Mouse (Mus musculus) lung, embryonic 16.5 days (tissue): ENCODE measurements around the gene Dpp6. TPM values are rescaled to one million over a fixed set of nuclear protein-coding genes. Genes with fewer than 3 reads are reported as not detected.

Experiments
- ATAC-seq: fragments of 200-750 bp; cut with Nextera tagmentation; 2 replicates; pipeline ENCODE4 v1.8.0; 2017; ENCODE audit warnings: low read depth, mild to moderate bottlenecking, moderate library complexity
- H3K27ac ChIP-seq: fragments of 300-500 bp; sonication (generic); 2 replicates; pipeline ENCODE4 v1.5.1; 2014; ENCODE audit warnings: mild to moderate bottlenecking, control low read depth, low read length
- H3K27me3 ChIP-seq: fragments of 300-500 bp; sonication (generic); 2 replicates; pipeline ENCODE4 v1.6.1; 2014; ENCODE audit warnings: low read depth, low read length, mixed read lengths; ENCODE audit not compliant: control insufficient read depth, insufficient read depth
- H3K36me3 ChIP-seq: fragments of 300-500 bp; sonication (generic); 2 replicates; pipeline ENCODE4 v1.6.1; 2014; ENCODE audit warnings: low read length; ENCODE audit not compliant: control insufficient read depth, insufficient read depth
- H3K4me1 ChIP-seq: fragments of 300-500 bp; sonication (generic); replicated peaks from 2 replicates; pipeline ENCODE4 v1.6.1; 2014; ENCODE audit warnings: low read length, mixed read lengths; ENCODE audit not compliant: control insufficient read depth, insufficient read depth
- H3K4me2 ChIP-seq: fragments of 300-500 bp; sonication (generic); 2 replicates; pipeline ENCODE4 v1.6.1; 2014; ENCODE audit warnings: low read depth, low read length, control low read depth
- H3K4me3 ChIP-seq: fragments of 300-500 bp; sonication (generic); 2 replicates; pipeline ENCODE4 v1.5.1; 2014; ENCODE audit warnings: mild to moderate bottlenecking, low read length, control low read depth
- H3K9ac ChIP-seq: fragments of 300-500 bp; sonication (generic); 2 replicates; pipeline ENCODE4 v1.6.1; 2014; ENCODE audit warnings: low read length, control low read depth
- H3K9me3 ChIP-seq: fragments of 300-500 bp; sonication (generic); 2 replicates; pipeline ENCODE4 v1.6.1; 2016; ENCODE audit warnings: low read length; ENCODE audit not compliant: control insufficient read depth
- WGBS: fragments of 180-500 bp; shearing (Covaris S2); extraction: QIAGEN DNeasy Blood & Tissue Kit; methylation state at CpG from one replicate; pipeline ENCODE4 v1.1.7; 2014; 5-methylcytosine and 5-hydroxymethylcytosine counted together
- polyA plus RNA-seq: library from polyadenylated mRNA; unstranded; fragments of >200 nt; fragmentation: Nextera tagmentation; extraction: Ambion mirVana; gene quantifications from 2 replicates; pipeline ENCODE4 v1.2.1, GENCODE M21; 2015

Dpp6 gene
- polyA plus RNA-seq, 1 experiment from 2014 or later: 0.26 TPM

GRCm38 (mm10) chr5:27732288-27732868, 915.4 kb downstream of the Dpp6 start:
- Histone ChIP-seq H3K9ac (no peak overlapping the region), H3K9me3 (no peaks in the 10 kb centered on the region; the same call in 1 of the 2 replicates), H3K27me3 (no peaks in the 10 kb centered on the region), H3K4me1 (no peaks in the 10 kb centered on the region), H3K36me3 (no peaks in the 10 kb centered on the region), H3K4me3 (no peak overlapping the region), H3K4me2 (no peak overlapping the region), H3K27ac (no peak overlapping the region)
- WGBS: 58% methylated on average over 5 of the region's 5 CpGs
- ATAC-seq: no peak

- no peak overlapping the region for H3K9ac ChIP-seq
- H3K4me1 ChIP-seq: no peaks in the 10 kb centered on the region
- 0 out of 2 replicates have a peak, but pooled peaks cover 7% of the 10 kb centered on the region for H3K36me3 ChIP-seq
- ATAC-seq: peak; percentile 76
- H3K27ac ChIP-seq: no peak overlapping the region
- WGBS: 9% methylated on average over 3 of the region's 3 CpGs
- no peak overlapping the region for H3K4me2 ChIP-seq
- H3K4me3 ChIP-seq: no peak overlapping the region
- no peaks in the 10 kb centered on the region; the same call in 1 of the 2 replicates for H3K9me3 ChIP-seq
- H3K27me3 ChIP-seq: no peaks in the 10 kb centered on the region
Measured at GRCm38 (mm10) chr5:27737168-27737567, 920.2 kb downstream of the Dpp6 start.

GRCm38 (mm10) chr5:27739216-27739615, 922.2 kb downstream of the Dpp6 start:
- WGBS: 76% methylated on average over 6 of the region's 6 CpGs
- no peak overlapping the region for H3K4me2 ChIP-seq
- H3K36me3 ChIP-seq: peaks cover 19% of the 10 kb centered on the region
- no peaks in the 10 kb centered on the region for H3K27me3 ChIP-seq
- no peak overlapping the region for H3K4me3 ChIP-seq
- H3K9me3 ChIP-seq: no peaks in the 10 kb centered on the region; the same call in 1 of the 2 replicates
- no peak overlapping the region for H3K9ac ChIP-seq
- H3K4me1 ChIP-seq: no peaks in the 10 kb centered on the region
- H3K27ac ChIP-seq: no peak overlapping the region
- ATAC-seq: no peak

- no peaks in the 10 kb centered on the region for H3K27me3 ChIP-seq
- H3K4me2 ChIP-seq: no peak overlapping the region
- H3K36me3 ChIP-seq: peaks cover 39% of the 10 kb centered on the region
- 81% methylated on average over 1 of the region's 1 CpGs for WGBS
- no peak for ATAC-seq
- no peak overlapping the region for H3K27ac ChIP-seq
- H3K4me1 ChIP-seq: no peaks in the 10 kb centered on the region
- H3K9me3 ChIP-seq: no peaks in the 10 kb centered on the region
- no peak overlapping the region for H3K9ac ChIP-seq
- H3K4me3 ChIP-seq: no peak overlapping the region
Measured at GRCm38 (mm10) chr5:27744944-27745343, 927.9 kb downstream of the Dpp6 start.

GRCm38 (mm10) chr5:27765780-27766179, 948.8 kb downstream of the Dpp6 start:
- no peak overlapping the region for H3K9ac ChIP-seq
- WGBS: 86% methylated on average over 4 of the region's 4 CpGs
- no peak overlapping the region for H3K4me2 ChIP-seq
- H3K4me1 ChIP-seq: no peaks in the 10 kb centered on the region
- no peaks in the 10 kb centered on the region for H3K27me3 ChIP-seq
- no peak overlapping the region for H3K27ac ChIP-seq
- no peaks in the 10 kb centered on the region for H3K9me3 ChIP-seq
- H3K36me3 ChIP-seq: peaks cover 46% of the 10 kb centered on the region
- no peak overlapping the region for H3K4me3 ChIP-seq
- no peak for ATAC-seq

- Histone ChIP-seq H3K9me3 (no peaks in the 10 kb centered on the region), H3K4me2 (no peak overlapping the region), H3K36me3 (peaks cover 42% of the 10 kb centered on the region), H3K9ac (no peak overlapping the region), H3K4me3 (no peak overlapping the region), H3K4me1 (no peaks in the 10 kb centered on the region), H3K27me3 (no peaks in the 10 kb centered on the region), H3K27ac (no peak overlapping the region)
- ATAC-seq: no peak
- WGBS: 84% methylated on average over 5 of the region's 5 CpGs
Measured at GRCm38 (mm10) chr5:27767948-27768347, 950.9 kb downstream of the Dpp6 start.
